Mouse (Mus musculus) kidney, adult 2 months (tissue): ENCODE measurements around the gene Mettl13. TPM values are rescaled to one million over a fixed set of nuclear protein-coding genes. Genes with fewer than 3 reads are reported as not detected.

ENCODE experiments used
- DNase-seq: peaks from one replicate; pipeline ENCODE4 v3.0.0; 2021
- H3K27ac ChIP-seq: fragments of 200-500 bp; 2 replicates; pipeline ENCODE4 v1.5.1; 2012; ENCODE audit warnings: low read depth, low read length, control low read depth, inconsistent platforms; ENCODE audit not compliant: insufficient read depth
- H3K27me3 ChIP-seq: fragments of 200-500 bp; replicated peaks from 2 replicates; pipeline ENCODE4 v1.6.1; 2012; ENCODE audit warnings: mild to moderate bottlenecking, moderate library complexity, low read length, inconsistent platforms; ENCODE audit not compliant: control insufficient read depth, insufficient read depth
- H3K36me3 ChIP-seq: fragments of 200-500 bp; 2 replicates; pipeline ENCODE4 v1.6.1; 2012; ENCODE audit warnings: mild to moderate bottlenecking, moderate library complexity, low read length, inconsistent platforms; ENCODE audit not compliant: control insufficient read depth, insufficient read depth
- H3K4me1 ChIP-seq: fragments of 200-500 bp; 2 replicates; pipeline ENCODE4 v1.6.1; 2011; ENCODE audit warnings: low read length; ENCODE audit not compliant: control insufficient read depth, insufficient read depth
- H3K4me3 ChIP-seq: fragments of 200-500 bp; 2 replicates; pipeline ENCODE4 v1.5.1; 2011; ENCODE audit warnings: mild to moderate bottlenecking, low read depth, low read length, control low read depth; ENCODE audit not compliant: insufficient read depth
- CTCF ChIP-seq: fragments of 200-500 bp; conservative IDR thresholded peaks from 2 replicates; pipeline ENCODE4 v1.5.1; 2011; ENCODE audit warnings: low read depth, mild to moderate bottlenecking, control low read depth, low read length, moderate library complexity, mixed read lengths; ENCODE audit not compliant: insufficient read depth, insufficient read length
- POLR2A ChIP-seq: fragments of 200-500 bp; IDR thresholded peaks from one replicate; pipeline ENCODE4 v1.6.1; 2011; ENCODE audit warnings: low read depth, low read length, control low read depth
- WGBS: fragments of 180-500 bp; shearing (Covaris S2); methylation state at CpG from one replicate; pipeline ENCODE4 v1.1.7; 2018; 5-methylcytosine and 5-hydroxymethylcytosine counted together
- polyA plus RNA-seq: library from polyadenylated mRNA; depleted of rRNA; stranded (reverse); fragments of >200 nt; gene quantifications from 2 replicates; pipeline ENCODE4 v1.2.3, GENCODE M21; 2012

Mettl13 gene
- polyA plus RNA-seq, 1 experiment = 4.9 TPM

DNA sequence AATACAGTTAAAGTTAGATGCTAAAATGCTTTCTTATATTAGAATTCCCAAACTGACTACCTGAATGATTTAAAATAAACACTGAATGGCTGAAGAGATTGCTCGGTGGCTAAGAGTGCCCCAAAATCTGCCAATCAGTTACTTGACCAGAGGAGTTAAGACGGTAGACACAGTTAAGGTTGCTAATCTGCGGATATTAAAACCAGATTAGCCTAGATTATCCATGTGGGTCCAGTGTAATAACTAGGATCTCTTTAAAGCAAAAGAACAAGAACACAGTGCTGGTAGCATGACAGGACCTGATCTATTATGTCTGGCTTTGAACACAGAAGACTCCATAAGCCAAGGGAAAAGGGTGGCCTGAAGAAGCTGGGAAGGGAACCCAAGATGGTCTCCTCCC lies 5.8 kb upstream of the Mettl13 start:
- WGBS = 74% methylated on average over 3 of the region's 3 CpGs
- no peak overlapping the region for H3K4me3 ChIP-seq
- no peak overlapping the region for H3K27ac ChIP-seq
- H3K36me3 ChIP-seq = no peaks in the 10 kb centered on the region
- no peak for TF ChIP-seq CTCF
- no peak for TF ChIP-seq POLR2A
- H3K4me1 ChIP-seq = no peaks in the 10 kb centered on the region
- H3K27me3 ChIP-seq = no peaks in the 10 kb centered on the region
- no peak for DNase-seq

- WGBS = 90% methylated on average over 9 of the region's 9 CpGs
- Histone ChIP-seq H3K27ac (no peak overlapping the region), H3K27me3 (no peaks in the 10 kb centered on the region), H3K4me1 (no peaks in the 10 kb centered on the region), H3K36me3 (no peaks in the 10 kb centered on the region), H3K4me3 (no peak overlapping the region)
- DNase-seq = no peak
- TF ChIP-seq CTCF (no peak), POLR2A (no peak)
These were observed 4.6 kb upstream of the Mettl13 start for GRCm38 (mm10) chr1:162552956-162553355.

DNA sequence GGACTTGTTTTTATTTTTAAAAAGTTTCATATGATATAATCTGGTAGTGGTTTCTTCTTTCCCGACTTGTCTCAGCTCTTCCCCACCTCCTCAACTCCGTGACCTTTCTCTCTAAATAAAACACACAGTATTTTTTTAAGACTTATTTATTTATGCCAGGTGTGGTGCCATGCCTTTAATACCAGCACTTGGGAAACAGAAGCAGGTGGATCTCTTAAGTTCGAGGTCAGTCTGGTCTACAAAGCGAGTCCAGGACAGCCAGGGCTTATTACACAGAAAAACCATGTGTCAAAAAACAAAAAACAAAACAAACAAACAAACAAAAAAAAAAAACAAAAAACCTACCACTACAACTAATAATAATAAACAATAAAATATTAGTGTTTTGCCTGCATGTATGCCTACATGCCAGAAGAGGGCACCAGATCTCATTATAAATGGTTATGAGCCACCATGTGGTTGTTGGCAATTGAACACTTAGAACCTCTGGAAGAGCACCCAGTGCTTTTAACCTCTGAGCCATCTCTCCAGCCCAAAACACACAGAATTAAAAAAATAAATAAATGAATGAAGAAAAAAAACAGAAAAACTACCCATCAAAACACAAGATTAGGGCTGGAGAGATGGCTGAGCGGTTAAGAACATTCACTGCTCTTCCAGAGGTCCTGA lies 1.4 kb upstream of the Mettl13 start:
- 79% methylated on average over 5 of the region's 5 CpGs for WGBS
- TF ChIP-seq POLR2A (no peak), CTCF (0 out of 2 replicates have a peak, but pooled peaks have one; percentile 21)
- no peak overlapping the region for H3K4me3 ChIP-seq
- H3K4me1 ChIP-seq = peaks cover 7% of the 10 kb centered on the region; the same call in 1 of the 2 replicates
- no peaks in the 10 kb centered on the region for H3K36me3 ChIP-seq
- H3K27me3 ChIP-seq = no peaks in the 10 kb centered on the region
- DNase-seq = peak; percentile 40
- H3K27ac ChIP-seq = no peak overlapping the region

- no peaks in the 10 kb centered on the region for H3K27me3 ChIP-seq
- DNase-seq = no peak
- WGBS = 44% methylated on average over 10 of the region's 10 CpGs
- TF ChIP-seq CTCF (no peak), POLR2A (no peak)
- H3K36me3 ChIP-seq = no peaks in the 10 kb centered on the region
- peak overlapping the region; percentile 66 for H3K27ac ChIP-seq
- H3K4me3 ChIP-seq = peak overlapping the region; percentile 67; the same call in 1 of the 2 replicates
- peaks cover 7% of the 10 kb centered on the region; the same call in 1 of the 2 replicates for H3K4me1 ChIP-seq
These were observed 714 bp upstream of the Mettl13 start for GRCm38 (mm10) chr1:162548917-162549613.

- peak overlapping the region; percentile 81 for H3K4me3 ChIP-seq
- H3K27me3 ChIP-seq = no peaks in the 10 kb centered on the region
- H3K36me3 ChIP-seq = no peaks in the 10 kb centered on the region; the same call in 1 of the 2 replicates
- no peak for TF ChIP-seq CTCF
- TF ChIP-seq POLR2A = no peak
- no peak overlapping the region for H3K27ac ChIP-seq
- under 1% methylated on average over 10 of the region's 10 CpGs for WGBS
- H3K4me1 ChIP-seq = peaks cover 7% of the 10 kb centered on the region; the same call in 1 of the 2 replicates
- DNase-seq = no peak
These were observed 744 bp downstream of the Mettl13 start for GRCm38 (mm10) chr1:162547607-162548006.

- peaks cover 7% of the 10 kb centered on the region; the same call in 1 of the 2 replicates for H3K4me1 ChIP-seq
- no peak overlapping the region for H3K4me3 ChIP-seq
- no peak for DNase-seq
- 60% methylated on average over 1 of the region's 1 CpGs for WGBS
- H3K27ac ChIP-seq = no peak overlapping the region
- H3K36me3 ChIP-seq = no peaks in the 10 kb centered on the region; the same call in 1 of the 2 replicates
- H3K27me3 ChIP-seq = no peaks in the 10 kb centered on the region
- no peak for TF ChIP-seq CTCF
- TF ChIP-seq POLR2A = no peak
These were observed 5.1 kb downstream of the Mettl13 start for GRCm38 (mm10) chr1:162543231-162543630.
